Mouse (Mus musculus): Measurements from ENCODE around the gene Nepro.

GRCm38 (mm10) chr16:44748007-44748406 lies 23.9 kb downstream of the Nepro start:
- no peak for TF ChIP-seq POLR2A (IDR thresholded peaks at IDR 0.05; ENCODE audit: borderline replicate concordance, insufficient read depth, low read length)
- no peak for TF ChIP-seq CTCF (IDR thresholded peaks at IDR 0.05; ENCODE audit: borderline replicate concordance, insufficient read depth, low read depth, low read length)
